Mouse (Mus musculus): ENCODE data around the gene Pex19. TPM values are rescaled to one million over a fixed set of nuclear protein-coding genes. Genes with fewer than 3 reads are reported as not detected.
A peak's percentile ranks its signal among the peaks of the same experiment; 100 is the strongest.

Pex19 gene
- polyA plus RNA-seq, 1 experiment, result 89.4 TPM

GRCm38 (mm10) chr1:172133535-172133934 is 7.0 kb downstream of the Pex19 start:
- no peak for DNase-seq (ENCODE audit: low spot score)

- no peak for DNase-seq (ENCODE audit: low spot score)
Measured at GRCm38 (mm10) chr1:172134072-172134471, 7.5 kb downstream of the Pex19 start.

GRCm38 (mm10) chr1:172140160-172140559 is 13.6 kb downstream of the Pex19 start:
- no peak for DNase-seq (ENCODE audit: low spot score)

- no peak for DNase-seq (ENCODE audit: low spot score)
Measured at GRCm38 (mm10) chr1:172140825-172141224, 14.3 kb downstream of the Pex19 start.

GRCm38 (mm10) chr1:172141529-172141928 is 15.0 kb downstream of the Pex19 start:
- DNase-seq (ENCODE audit: low spot score), result no peak

GRCm38 (mm10) chr1:172143570-172143969 is 17.0 kb downstream of the Pex19 start:
- no peak for DNase-seq (ENCODE audit: low spot score)

GRCm38 (mm10) chr1:172147835-172148278 is 21.3 kb downstream of the Pex19 start, which contains the start of gene Dcaf8:
TSS of gene Dcaf8 (plus strand) at chr1:172148084.
- DNase-seq (ENCODE audit: low spot score), result peak; percentile 95

- DNase-seq (ENCODE audit: low spot score), result no peak
Measured at GRCm38 (mm10) chr1:172148279-172148954, 21.9 kb downstream of the Pex19 start.

- no peak for DNase-seq (ENCODE audit: low spot score)
Measured at GRCm38 (mm10) chr1:172148955-172149815, 22.6 kb downstream of the Pex19 start.

GRCm38 (mm10) chr1:172154536-172154935 is 28.0 kb downstream of the Pex19 start:
- DNase-seq (ENCODE audit: low spot score), result no peak

GRCm38 (mm10) chr1:172155518-172155917 is 29.0 kb downstream of the Pex19 start:
- no peak for DNase-seq (ENCODE audit: low spot score)

- DNase-seq (ENCODE audit: low spot score), result no peak
Measured at GRCm38 (mm10) chr1:172159970-172160369, 33.4 kb downstream of the Pex19 start.

GRCm38 (mm10) chr1:172160508-172160907 is 34.0 kb downstream of the Pex19 start:
- no peak for DNase-seq (ENCODE audit: low spot score)

GRCm38 (mm10) chr1:172162009-172162408 is 35.5 kb downstream of the Pex19 start:
- DNase-seq (ENCODE audit: low spot score), result no peak

GRCm38 (mm10) chr1:172162959-172163358 is 36.4 kb downstream of the Pex19 start:
- DNase-seq (ENCODE audit: low spot score), result no peak

- no peak for DNase-seq (ENCODE audit: low spot score)
Measured at GRCm38 (mm10) chr1:172167911-172168310, 41.4 kb downstream of the Pex19 start.

- DNase-seq (ENCODE audit: low spot score), result no peak
Measured at GRCm38 (mm10) chr1:172169809-172170208, 43.3 kb downstream of the Pex19 start.

- DNase-seq (ENCODE audit: low spot score), result no peak
Measured at GRCm38 (mm10) chr1:172172381-172172780, 45.8 kb downstream of the Pex19 start.

- no peak for DNase-seq (ENCODE audit: low spot score)
Measured at GRCm38 (mm10) chr1:172173181-172173580, 46.6 kb downstream of the Pex19 start.

GRCm38 (mm10) chr1:172177791-172178190 is 51.2 kb downstream of the Pex19 start:
- no peak for DNase-seq (ENCODE audit: low spot score)

- DNase-seq (ENCODE audit: low spot score), result no peak
Measured at GRCm38 (mm10) chr1:172179102-172179501, 52.5 kb downstream of the Pex19 start.

GRCm38 (mm10) chr1:172180881-172181280 is 54.3 kb downstream of the Pex19 start:
- DNase-seq (ENCODE audit: low spot score), result no peak

- DNase-seq (ENCODE audit: low spot score), result no peak
Measured at GRCm38 (mm10) chr1:172181777-172182176, 55.2 kb downstream of the Pex19 start.
